Mouse (Mus musculus): ENCODE data around the gene Gmpr. TPM values are rescaled to one million over a fixed set of nuclear protein-coding genes. Genes with fewer than 3 reads are reported as not detected.
"Not testable (repeated sequence)": the region's sequence is repeated elsewhere in the genome, so short reads cannot be mapped to it uniquely, and the experiment has no call there.

Gene Gmpr
- polyA plus RNA-seq, 1 experiment from 2014 or later: 41.7 TPM

DNA sequence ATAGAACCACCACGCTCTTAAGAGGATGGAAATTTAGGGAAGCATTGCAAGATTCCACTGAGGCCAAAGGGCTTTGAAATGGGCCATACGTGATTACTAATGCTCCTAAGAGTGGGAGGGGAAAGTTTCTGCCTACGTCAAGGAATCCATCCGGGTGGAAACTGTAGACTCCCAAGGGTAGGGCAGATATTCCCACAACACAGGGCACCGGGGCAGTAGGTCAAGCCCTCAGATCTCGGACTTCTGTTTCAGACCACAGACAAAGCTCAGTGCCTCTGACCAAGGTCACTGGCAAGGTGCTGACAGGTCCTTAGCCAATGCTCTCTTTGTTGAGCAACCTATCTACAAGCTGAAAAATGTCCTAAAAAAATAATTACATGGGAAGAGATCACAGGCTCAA lies 27.3 kb upstream of the Gmpr start:
- H3K27me3 ChIP-seq: peaks cover 14% of the 10 kb centered on the region
- no peak overlapping the region for H3K9ac ChIP-seq
- no peak for ATAC-seq (ENCODE audit: low read depth)
- no peaks in the 10 kb centered on the region for H3K36me3 ChIP-seq
- H3K9me3 ChIP-seq: no peaks in the 10 kb centered on the region
- H3K4me2 ChIP-seq: no peak overlapping the region
- no peak overlapping the region for H3K4me3 ChIP-seq
- WGBS: 80% methylated on average over 6 of the region's 6 CpGs
- H3K4me1 ChIP-seq (replicated peaks): no peaks in the 10 kb centered on the region
- H3K27ac ChIP-seq (replicated peaks): no peak overlapping the region

DNA sequence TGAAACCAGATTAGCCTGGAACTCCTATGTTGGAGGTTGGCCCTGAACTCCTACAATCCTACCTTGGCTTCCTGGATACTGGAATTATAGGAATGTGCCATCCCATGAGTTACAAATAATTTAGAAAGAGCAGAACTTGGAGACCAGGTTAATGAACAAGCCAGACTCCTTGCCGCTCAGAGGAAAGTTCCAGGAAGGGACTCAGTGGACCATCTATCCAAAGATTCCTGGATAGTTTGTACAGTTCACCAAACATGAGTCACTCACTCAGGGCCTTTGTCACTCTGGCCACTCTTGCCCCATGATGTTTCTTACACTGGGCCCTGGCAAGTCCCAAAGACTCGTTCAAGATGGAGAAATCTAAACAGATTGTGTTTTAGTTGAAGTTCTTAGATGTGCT lies 24.0 kb upstream of the Gmpr start:
- Histone ChIP-seq H3K27me3 (no peaks in the 10 kb centered on the region), H3K4me2 (no peak overlapping the region), H3K9ac (no peak overlapping the region), H3K27ac (replicated peaks) (no peak overlapping the region), H3K4me3 (no peak overlapping the region), H3K4me1 (replicated peaks) (no peaks in the 10 kb centered on the region), H3K36me3 (no peaks in the 10 kb centered on the region), H3K9me3 (no peaks in the 10 kb centered on the region)
- 87% methylated on average over 2 of the region's 2 CpGs for WGBS
- no peak for ATAC-seq (ENCODE audit: low read depth)

DNA sequence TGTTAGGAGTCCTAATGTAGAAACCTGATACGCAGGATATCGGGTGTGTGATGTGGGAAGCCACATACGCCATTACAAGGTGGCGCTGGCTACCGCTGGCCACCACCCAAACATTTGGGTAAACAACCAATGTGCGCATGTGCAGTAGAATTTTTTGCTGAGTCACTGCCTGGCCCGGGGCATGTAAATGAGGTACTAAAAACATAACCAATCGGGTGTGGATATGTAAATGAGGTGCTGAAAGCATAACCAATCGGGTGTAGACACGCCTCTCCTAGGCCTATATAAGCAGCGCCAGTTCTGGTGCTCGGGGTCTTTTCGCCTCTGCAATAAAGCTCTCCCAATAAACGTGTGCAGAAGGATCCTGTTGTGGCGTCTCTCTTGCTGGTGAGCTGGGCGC lies 23.3 kb upstream of the Gmpr start:
- H3K9me3 ChIP-seq; H3K4me2 ChIP-seq; H3K36me3 ChIP-seq; ATAC-seq (ENCODE audit: low read depth); H3K27me3 ChIP-seq; H3K4me1 ChIP-seq (replicated peaks); H3K4me3 ChIP-seq; H3K27ac ChIP-seq (replicated peaks); H3K9ac ChIP-seq: not testable (repeated sequence)
- 95% methylated on average over 16 of the region's 16 CpGs for WGBS

DNA sequence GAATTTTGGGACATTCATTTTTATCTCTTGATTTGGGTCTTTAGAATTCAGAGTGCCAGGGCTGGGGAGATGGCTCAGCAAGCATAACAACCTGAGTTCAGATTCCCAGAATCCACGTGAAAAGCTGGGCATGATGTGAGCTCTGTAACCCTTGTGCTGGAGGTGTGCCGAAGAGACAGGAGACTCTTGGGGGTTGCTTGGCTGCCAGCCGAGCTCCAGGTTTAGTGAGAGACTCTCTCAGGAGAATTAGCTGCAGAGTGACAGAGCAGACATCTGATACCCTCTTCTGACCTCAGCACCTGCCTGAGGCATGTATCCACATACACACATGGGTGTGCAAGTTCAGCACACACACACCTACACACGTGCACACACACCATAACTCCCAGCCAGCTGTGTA lies 21.6 kb upstream of the Gmpr start:
- H3K9me3 ChIP-seq: no peaks in the 10 kb centered on the region
- ATAC-seq (ENCODE audit: low read depth): no peak
- no peak overlapping the region for H3K27ac ChIP-seq (replicated peaks)
- H3K9ac ChIP-seq: no peak overlapping the region
- no peaks in the 10 kb centered on the region for H3K27me3 ChIP-seq
- no peak overlapping the region for H3K4me2 ChIP-seq
- no peaks in the 10 kb centered on the region for H3K36me3 ChIP-seq
- H3K4me3 ChIP-seq: no peak overlapping the region
- H3K4me1 ChIP-seq (replicated peaks): no peaks in the 10 kb centered on the region
- WGBS: 84% methylated on average over 4 of the region's 4 CpGs

DNA sequence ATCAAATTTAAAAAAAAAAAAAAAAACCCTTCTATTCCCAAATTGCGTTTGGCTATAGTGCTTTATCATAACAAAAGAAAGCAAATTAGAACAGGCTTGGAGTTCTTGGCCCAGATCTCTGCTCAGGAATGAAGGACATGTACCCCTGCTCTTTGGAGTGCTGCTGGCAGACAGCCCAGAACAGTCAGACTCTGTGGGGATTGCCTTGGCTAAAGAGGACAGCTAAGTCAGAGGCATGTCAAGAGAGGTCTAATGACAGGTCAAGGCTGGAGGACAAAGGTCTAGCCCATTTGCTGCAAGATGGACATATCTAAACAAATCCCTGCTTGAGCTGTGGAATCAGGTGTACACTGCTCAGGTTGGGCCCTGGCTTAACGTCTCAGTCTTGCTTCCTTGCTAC lies 20.6 kb upstream of the Gmpr start:
- H3K36me3 ChIP-seq: no peaks in the 10 kb centered on the region
- H3K4me1 ChIP-seq (replicated peaks): no peaks in the 10 kb centered on the region
- H3K9ac ChIP-seq: no peak overlapping the region
- WGBS: 76% methylated on average over 2 of the region's 2 CpGs
- no peak overlapping the region for H3K4me3 ChIP-seq
- no peak overlapping the region for H3K4me2 ChIP-seq
- no peaks in the 10 kb centered on the region for H3K9me3 ChIP-seq
- no peak for ATAC-seq (ENCODE audit: low read depth)
- no peaks in the 10 kb centered on the region for H3K27me3 ChIP-seq
- no peak overlapping the region for H3K27ac ChIP-seq (replicated peaks)

DNA sequence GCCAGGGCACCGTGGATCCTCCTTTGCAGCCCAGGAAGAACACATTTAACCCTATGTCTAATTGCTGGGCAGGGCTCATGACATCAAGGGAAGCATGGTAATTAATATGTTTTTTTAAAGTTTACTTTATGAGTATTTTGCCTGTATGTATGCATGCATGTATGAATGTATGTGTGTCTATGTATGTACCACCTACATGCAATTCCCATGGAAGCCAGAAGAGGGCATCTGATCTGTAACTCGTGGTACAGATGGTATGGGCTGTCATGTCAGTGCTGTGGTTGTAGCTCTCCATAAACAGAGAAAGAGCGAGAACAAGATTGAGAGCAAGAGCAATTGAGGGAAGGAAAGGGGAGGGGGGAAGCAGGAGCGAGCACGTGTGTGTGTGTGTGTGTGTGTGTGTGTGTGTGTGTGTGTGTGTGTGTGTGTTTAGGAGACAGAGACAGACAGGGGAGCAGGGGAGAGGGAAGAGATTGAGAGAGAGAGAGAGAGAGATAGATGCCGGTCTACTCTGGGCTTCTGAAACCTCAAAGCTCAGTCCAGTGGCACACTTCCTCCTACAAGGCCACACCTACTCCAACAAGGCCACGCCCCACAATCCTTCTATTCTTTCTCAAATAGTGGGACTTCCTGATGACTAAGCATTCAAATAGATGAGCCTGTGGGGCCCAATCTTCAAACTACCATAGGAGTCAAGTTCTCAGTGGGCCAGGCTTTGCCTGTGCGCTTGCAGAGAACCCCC lies 15.1 kb upstream of the Gmpr start:
- no peaks in the 10 kb centered on the region for H3K9me3 ChIP-seq
- no peaks in the 10 kb centered on the region for H3K27me3 ChIP-seq
- no peak overlapping the region for H3K4me3 ChIP-seq
- no peaks in the 10 kb centered on the region for H3K4me1 ChIP-seq (replicated peaks)
- H3K27ac ChIP-seq (replicated peaks): no peak overlapping the region
- 88% methylated on average over 8 of the region's 8 CpGs for WGBS
- H3K36me3 ChIP-seq: no peaks in the 10 kb centered on the region
- no peak for ATAC-seq (ENCODE audit: low read depth)
- no peak overlapping the region for H3K4me2 ChIP-seq
- H3K9ac ChIP-seq: no peak overlapping the region

DNA sequence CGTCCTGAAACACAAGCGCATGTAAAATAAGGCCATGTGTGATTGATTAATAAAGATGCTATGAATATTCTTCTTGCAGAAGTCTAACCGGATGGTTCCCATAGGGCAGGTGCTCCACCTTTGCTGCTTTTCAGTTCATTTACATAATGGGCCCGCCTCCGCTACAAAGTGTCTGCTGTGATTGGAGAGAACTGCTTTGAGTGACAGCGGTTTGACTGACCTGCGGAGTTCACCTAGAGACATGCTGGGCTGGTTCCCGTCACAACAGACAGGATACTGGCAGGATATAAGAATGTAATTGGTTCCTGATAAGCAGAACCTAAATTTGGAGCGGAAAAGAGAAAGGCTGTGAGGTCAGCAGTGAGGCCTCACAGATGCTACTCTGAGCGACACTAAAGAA lies 13.4 kb upstream of the Gmpr start:
- Histone ChIP-seq H3K27ac (replicated peaks) (no peak overlapping the region), H3K4me2 (peak overlapping the region; percentile 42), H3K27me3 (no peaks in the 10 kb centered on the region), H3K4me1 (replicated peaks) (no peaks in the 10 kb centered on the region), H3K9ac (no peak overlapping the region), H3K9me3 (no peaks in the 10 kb centered on the region), H3K36me3 (no peaks in the 10 kb centered on the region), H3K4me3 (peak overlapping the region; percentile 16; the same call in 1 of the 2 replicates)
- no peak for ATAC-seq (ENCODE audit: low read depth)
- WGBS: 44% methylated on average over 10 of the region's 10 CpGs

DNA sequence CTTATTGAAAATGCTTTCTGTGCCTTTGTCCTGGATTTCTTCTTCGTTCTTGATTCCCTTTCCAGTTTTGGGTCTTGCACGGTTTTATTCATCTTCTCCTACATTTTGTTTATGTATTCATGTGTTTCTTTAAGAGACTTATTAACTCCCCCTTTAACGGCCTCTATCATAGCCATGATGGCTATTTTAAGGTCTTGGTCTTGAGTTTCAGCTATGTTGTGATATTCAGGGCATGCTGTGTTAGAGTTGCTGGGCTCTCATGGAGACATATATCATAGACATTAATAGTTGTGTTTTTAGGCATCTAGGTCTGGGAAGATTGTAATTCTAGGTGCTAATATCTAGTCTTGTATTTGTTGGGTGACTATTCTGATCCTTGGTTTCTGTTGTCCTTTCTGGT lies 8.6 kb upstream of the Gmpr start:
- Histone ChIP-seq H3K4me2 (no peak overlapping the region), H3K4me1 (replicated peaks) (no peaks in the 10 kb centered on the region), H3K27ac (replicated peaks) (no peak overlapping the region), H3K27me3 (no peaks in the 10 kb centered on the region), H3K4me3 (no peak overlapping the region), H3K36me3 (no peaks in the 10 kb centered on the region), H3K9me3 (peaks cover 4% of the 10 kb centered on the region; the same call in 1 of the 2 replicates), H3K9ac (no peak overlapping the region)
- 81% methylated on average over 3 of the region's 3 CpGs for WGBS
- no peak for ATAC-seq (ENCODE audit: low read depth)

DNA sequence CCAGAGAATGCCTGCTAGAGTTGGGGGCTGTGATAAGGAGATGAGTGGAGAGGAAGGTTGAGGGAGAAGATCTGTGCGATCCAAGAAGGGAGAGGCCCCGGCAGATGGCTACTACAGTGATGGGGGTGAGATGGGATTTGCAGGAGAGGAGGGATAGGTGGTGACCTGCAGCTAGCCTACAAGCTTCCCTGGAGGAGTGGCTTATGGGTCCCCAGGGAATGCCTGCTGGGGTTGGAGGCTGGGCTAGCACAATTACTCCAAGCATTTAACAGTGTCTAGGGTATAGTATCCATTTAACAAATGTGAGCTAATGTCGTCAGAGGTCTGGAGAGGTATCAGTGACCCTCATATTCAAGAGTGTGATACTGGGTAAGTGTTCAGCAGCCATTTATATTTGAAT lies 7.9 kb upstream of the Gmpr start:
- no peak overlapping the region for H3K4me3 ChIP-seq
- WGBS: 92% methylated on average over 3 of the region's 3 CpGs

DNA sequence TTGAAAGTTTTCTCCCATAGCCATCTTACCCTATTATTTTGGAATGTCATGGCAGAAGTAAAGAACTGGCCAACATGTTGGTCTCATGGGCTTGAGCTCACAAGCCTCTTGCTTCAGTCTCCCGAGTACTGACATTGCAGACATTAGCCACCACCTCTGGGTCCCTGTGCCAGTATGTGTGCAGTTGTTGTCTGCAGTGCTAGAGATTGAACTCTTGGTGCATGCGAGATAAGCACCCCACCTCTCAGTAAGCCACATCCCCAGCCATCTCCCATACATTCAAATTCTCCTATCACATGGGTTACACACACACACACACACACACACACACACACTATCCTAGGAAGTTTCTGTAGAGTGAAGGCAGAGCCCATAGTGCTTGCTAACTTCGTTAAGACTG lies 7.3 kb upstream of the Gmpr start:
- no peak for ATAC-seq (ENCODE audit: low read depth)
- no peak overlapping the region for H3K27ac ChIP-seq (replicated peaks)
- H3K9me3 ChIP-seq: peaks cover 4% of the 10 kb centered on the region; the same call in 1 of the 2 replicates
- no peaks in the 10 kb centered on the region for H3K27me3 ChIP-seq
- no peaks in the 10 kb centered on the region for H3K36me3 ChIP-seq
- H3K9ac ChIP-seq: no peak overlapping the region
- no peak overlapping the region for H3K4me3 ChIP-seq
- WGBS: 77% methylated on average over 3 of the region's 3 CpGs
- no peaks in the 10 kb centered on the region for H3K4me1 ChIP-seq (replicated peaks)
- H3K4me2 ChIP-seq: no peak overlapping the region

More for the DNA sequence above, 7.9 kb upstream of the Gmpr start:
- H3K36me3 ChIP-seq: no peaks in the 10 kb centered on the region
- peaks cover 4% of the 10 kb centered on the region; the same call in 1 of the 2 replicates for H3K9me3 ChIP-seq
- no peak overlapping the region for H3K27ac ChIP-seq (replicated peaks)
- no peaks in the 10 kb centered on the region for H3K4me1 ChIP-seq (replicated peaks)
- no peak for ATAC-seq (ENCODE audit: low read depth)
- H3K9ac ChIP-seq: no peak overlapping the region
- no peaks in the 10 kb centered on the region for H3K27me3 ChIP-seq
- no peak overlapping the region for H3K4me2 ChIP-seq

DNA sequence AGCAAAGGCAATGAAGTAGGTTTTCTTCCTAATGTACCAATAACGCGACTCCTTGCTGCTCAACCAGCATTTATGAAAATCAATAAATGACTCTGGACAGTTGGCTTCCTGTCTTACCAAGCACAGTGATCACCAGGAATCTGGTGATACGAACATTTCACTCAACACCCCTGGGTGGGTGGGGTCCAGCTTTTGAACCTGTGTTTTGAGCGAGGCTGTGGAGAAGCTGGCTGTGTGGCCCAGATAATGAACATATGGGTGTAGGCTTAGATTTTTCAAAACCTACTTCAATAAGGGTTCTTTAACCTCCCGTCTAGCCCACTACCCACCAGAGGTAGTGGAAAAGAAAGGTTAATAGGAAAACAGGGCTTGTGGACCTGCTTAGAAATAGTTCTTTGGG lies 4.5 kb upstream of the Gmpr start:
- peaks cover 4% of the 10 kb centered on the region; the same call in 1 of the 2 replicates for H3K9me3 ChIP-seq

DNA sequence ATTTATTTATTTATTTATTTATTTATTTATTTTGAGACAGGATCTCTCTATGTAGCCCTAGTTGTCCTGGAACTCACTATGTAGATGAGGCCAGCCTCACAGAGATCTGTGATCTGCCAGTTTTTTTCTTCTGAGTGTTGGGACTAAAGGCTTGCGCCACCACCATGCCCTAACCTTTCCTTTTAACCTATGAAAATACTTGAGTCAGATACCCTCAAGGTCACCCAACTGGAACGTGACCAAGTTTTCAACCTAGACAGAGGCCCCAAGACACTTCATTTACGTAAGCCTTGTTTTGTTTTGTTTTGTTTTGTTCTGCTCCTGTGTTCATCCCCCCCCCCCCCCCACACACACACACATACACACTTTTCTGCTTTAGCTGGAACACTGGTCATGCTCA lies 1.7 kb upstream of the Gmpr start:
- no peak for ATAC-seq (ENCODE audit: low read depth)
- H3K27me3 ChIP-seq: no peaks in the 10 kb centered on the region
- no peak overlapping the region for H3K9ac ChIP-seq
- 92% methylated on average over 3 of the region's 3 CpGs for WGBS
- H3K36me3 ChIP-seq: no peaks in the 10 kb centered on the region
- H3K4me3 ChIP-seq: no peak overlapping the region
- H3K27ac ChIP-seq (replicated peaks): no peak overlapping the region
- no peaks in the 10 kb centered on the region for H3K9me3 ChIP-seq
- no peak overlapping the region for H3K4me2 ChIP-seq
- H3K4me1 ChIP-seq (replicated peaks): peaks cover 26% of the 10 kb centered on the region

More for the DNA sequence above, 4.5 kb upstream of the Gmpr start:
- ATAC-seq (ENCODE audit: low read depth): no peak
- peaks cover 4% of the 10 kb centered on the region; the same call in 1 of the 2 replicates for H3K4me1 ChIP-seq (replicated peaks)
- no peaks in the 10 kb centered on the region for H3K27me3 ChIP-seq
- H3K27ac ChIP-seq (replicated peaks): no peak overlapping the region
- H3K9ac ChIP-seq: no peak overlapping the region
- H3K36me3 ChIP-seq: no peaks in the 10 kb centered on the region
- no peak overlapping the region for H3K4me2 ChIP-seq
- no peak overlapping the region for H3K4me3 ChIP-seq
- 88% methylated on average over 5 of the region's 5 CpGs for WGBS

DNA sequence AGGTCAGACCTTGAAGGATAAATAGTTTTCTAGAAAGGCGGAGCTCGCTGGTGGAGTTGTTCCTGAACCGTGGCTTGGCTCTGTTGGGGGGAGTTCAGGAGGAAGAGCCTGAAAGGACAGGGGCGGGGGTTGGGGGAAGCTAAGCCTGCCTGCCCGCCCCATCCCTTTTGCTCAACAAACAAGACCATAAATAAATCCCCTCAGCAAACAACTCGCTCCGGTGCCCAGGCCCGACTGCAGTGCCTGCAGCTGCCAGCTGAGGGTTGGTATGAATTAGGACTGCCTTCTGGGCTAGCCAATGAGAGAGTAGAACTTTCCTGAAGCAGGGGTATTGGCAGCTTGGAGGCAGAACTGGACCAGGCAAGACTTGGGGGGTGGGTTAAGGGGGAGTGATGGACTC lies 1.3 kb downstream of the Gmpr start:
- peak overlapping the region; percentile 93 for H3K4me2 ChIP-seq
- peak overlapping the region; percentile 53 for H3K4me3 ChIP-seq
- H3K4me1 ChIP-seq (replicated peaks): peaks cover 32% of the 10 kb centered on the region
- peak overlapping the region; percentile 66 for H3K27ac ChIP-seq (replicated peaks)
- ATAC-seq (ENCODE audit: low read depth): peak; percentile 74
- peak overlapping the region; percentile 84 for H3K9ac ChIP-seq
- H3K9me3 ChIP-seq: no peaks in the 10 kb centered on the region
- 2% methylated on average over 8 of the region's 8 CpGs for WGBS
- H3K36me3 ChIP-seq: no peaks in the 10 kb centered on the region
- H3K27me3 ChIP-seq: no peaks in the 10 kb centered on the region
